Mouse (Mus musculus): ENCODE data around the gene Psme1. TPM values are rescaled to one million over a fixed set of nuclear protein-coding genes. Genes with fewer than 3 reads are reported as not detected.
A peak's percentile ranks its signal among the peaks of the same experiment; 100 is the strongest.

The Psme1 gene
- total and polyA plus RNA-seq, 3 experiments, result 85.9 to 205 TPM; not detected in 1

DNA sequence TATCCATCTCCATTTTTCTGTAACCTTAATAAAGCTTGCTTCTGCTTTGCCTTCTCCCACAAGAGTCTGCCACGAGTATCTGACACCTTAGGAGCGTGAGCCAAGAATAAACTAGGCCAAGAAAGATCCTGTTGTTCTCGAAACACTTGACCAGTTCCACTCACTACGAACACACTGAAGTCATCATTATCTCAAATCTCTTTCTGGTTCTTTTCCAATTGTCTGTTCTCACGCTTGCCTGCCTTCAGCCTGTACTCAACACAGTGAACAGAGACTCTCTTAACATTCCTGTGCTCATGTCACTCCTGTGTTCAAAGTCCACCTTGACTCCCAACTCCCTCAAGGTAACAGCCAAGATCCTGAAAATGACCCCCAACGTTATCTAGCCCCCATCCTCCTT lies 35.4 kb downstream of the Psme1 start:
- H3K36me3 ChIP-seq (ENCODE audit: control insufficient read depth in 1 of 2, insufficient read depth in 2 of 2, low read length in 2 of 2), result peaks cover 0 to 24% of the 10 kb centered on the region in 2 experiments; a peak in 2 of 4 replicates
- H3K4me3 ChIP-seq (ENCODE audit: control insufficient read depth in 1 of 2, insufficient read depth in 1 of 2, low read depth in 2 of 2, low read length in 2 of 2), result no peak overlapping the region
- TF ChIP-seq ZMIZ1 (IDR thresholded peaks at IDR 0.05; ENCODE audit: low read depth, low read length) (no peak), ZNF384 (IDR thresholded peaks at IDR 0.05; ENCODE audit: low read depth, low read length) (no peak), ETS1 (IDR thresholded peaks at IDR 0.05; ENCODE audit: low read depth, low read length) (no peak), GATA1 (IDR thresholded peaks at IDR 0.05; ENCODE audit: low read depth, low read length) (peak; percentile 33; the same call in 1 of the 2 replicates), MEF2A (IDR thresholded peaks at IDR 0.05; ENCODE audit: extremely low read depth, insufficient replicate concordance, low read depth, low read length, poor library complexity, severe bottlenecking) (no peak)
- DNase-seq (ENCODE audit: low read depth, low spot score), result peak; percentile 59
- H3K79me2 ChIP-seq (ENCODE audit: control insufficient read depth, insufficient read depth, low read length, poor library complexity), result no peaks in the 10 kb centered on the region
- H3K9me3 ChIP-seq (replicated peaks; ENCODE audit: insufficient read depth, low read length), result no peaks in the 10 kb centered on the region
- no peaks in the 10 kb centered on the region for H3K27me3 ChIP-seq (ENCODE audit: control insufficient read depth in 1 of 2, insufficient read depth in 2 of 2, low read length in 2 of 2)
- H3K27ac ChIP-seq (ENCODE audit: control insufficient read depth, low read depth, low read length), result peak overlapping the region; percentile 24
- H3K4me1 ChIP-seq (ENCODE audit: control insufficient read depth in 1 of 2, insufficient read depth in 2 of 2, low read length in 2 of 2), result peaks cover 11 to 40% of the 10 kb centered on the region in 2 experiments
- no peak overlapping the region for H3K9ac ChIP-seq (ENCODE audit: control insufficient read depth, low read depth, low read length, poor library complexity, severe bottlenecking)

DNA sequence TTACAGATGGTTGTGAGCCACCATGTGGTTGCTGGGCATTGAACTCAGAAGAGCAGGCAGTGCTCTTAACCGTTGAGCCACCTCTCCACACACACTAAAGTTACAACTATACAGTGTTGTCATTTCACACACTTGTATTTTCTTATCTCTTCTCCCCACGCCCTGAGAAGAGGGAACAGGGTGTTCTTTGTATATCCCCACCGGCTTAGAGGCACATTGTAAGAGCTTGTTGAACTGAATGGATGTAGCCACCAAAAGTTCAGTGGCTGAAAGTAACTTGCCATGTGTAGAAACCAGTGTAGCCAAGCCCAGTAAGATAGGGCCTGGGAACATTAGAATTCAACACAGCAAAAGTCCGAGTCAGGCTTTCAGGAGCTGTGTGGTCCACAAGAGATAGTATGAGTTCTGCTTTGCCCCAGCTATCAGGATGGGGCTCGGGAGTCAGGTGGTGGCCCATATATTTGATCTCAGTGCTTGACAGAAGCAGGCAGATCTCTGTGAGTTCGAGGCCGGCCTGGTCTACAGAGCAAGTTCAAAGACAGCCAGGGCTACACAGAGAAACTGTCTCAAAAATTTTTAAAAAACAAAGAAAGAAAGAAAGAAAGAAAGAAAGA lies 36.7 kb downstream of the Psme1 start:
- TF ChIP-seq HCFC1 (IDR thresholded peaks at IDR 0.05; ENCODE audit: low read depth, low read length) (no peak), MAZ (IDR thresholded peaks at IDR 0.05; ENCODE audit: low read depth, low read length) (no peak), TBP (IDR thresholded peaks at IDR 0.05; ENCODE audit: low read depth, low read length) (peak; percentile 65), ZMIZ1 (IDR thresholded peaks at IDR 0.05; ENCODE audit: low read depth, low read length) (no peak), UBTF (IDR thresholded peaks at IDR 0.05; ENCODE audit: borderline replicate concordance, insufficient read depth, low read depth, low read length) (no peak), EP300 (IDR thresholded peaks at IDR 0.05; ENCODE audit: low read depth in 1 of 2, low read length in 2 of 2) (peak in 1 of 2 experiments; percentile 42; a peak in 2 of 4 replicates), CHD2 (IDR thresholded peaks at IDR 0.05; ENCODE audit: low read length) (no peak), KAT2A (conservative IDR thresholded peaks at IDR 0.05; ENCODE audit: low read depth, low read length) (no peak), MYC (IDR thresholded peaks at IDR 0.05; ENCODE audit: low read depth, low read length) (no peak), USF1 (IDR thresholded peaks at IDR 0.05; ENCODE audit: low read depth, low read length) (0 out of 2 replicates have a peak, but pooled peaks have one; percentile 51), ZNF384 (IDR thresholded peaks at IDR 0.05; ENCODE audit: low read depth, low read length) (no peak), CTCF (IDR thresholded peaks at IDR 0.05 in 2 of 3, conservative IDR thresholded peaks at IDR 0.05 in 1 of 3; ENCODE audit: control insufficient read depth in 1 of 3, insufficient read depth in 1 of 3, low read depth in 2 of 3, low read length in 3 of 3, poor library complexity in 1 of 3, severe bottlenecking in 1 of 3) (no peak), MAX (IDR thresholded peaks at IDR 0.05; ENCODE audit: low read length) (no peak), USF2 (IDR thresholded peaks at IDR 0.05; ENCODE audit: borderline replicate concordance in 1 of 2, insufficient read depth in 1 of 2, low read depth in 1 of 2, low read length in 2 of 2) (no peak), GATA1 (IDR thresholded peaks at IDR 0.05; ENCODE audit: low read depth, low read length) (peak; percentile 84), POLR2A (IDR thresholded peaks at IDR 0.05; ENCODE audit: control insufficient read depth in 1 of 2, insufficient read depth in 1 of 2, low read depth in 1 of 2, low read length in 2 of 2, poor library complexity in 1 of 2) (peak in 1 of 2 experiments; percentile 40; a peak in 1 of 4 replicates), BHLHE40 (IDR thresholded peaks at IDR 0.05; ENCODE audit: borderline replicate concordance, low read depth, low read length) (no peak), ZKSCAN1 (IDR thresholded peaks at IDR 0.05; ENCODE audit: low read depth, low read length) (no peak), TCF12 (IDR thresholded peaks at IDR 0.05; ENCODE audit: low read depth, low read length) (0 out of 2 replicates have a peak, but pooled peaks have one; percentile 2), SIN3A (IDR thresholded peaks at IDR 0.05; ENCODE audit: low read length) (no peak), TAL1 (IDR thresholded peaks at IDR 0.05; ENCODE audit: low read length) (peak; percentile 70)
- Histone ChIP-seq H3K79me2 (ENCODE audit: control insufficient read depth, insufficient read depth, low read length, poor library complexity) (no peaks in the 10 kb centered on the region), H3K9ac (ENCODE audit: control insufficient read depth, low read depth, low read length, poor library complexity, severe bottlenecking) (peak overlapping the region; percentile 1), H3K27ac (ENCODE audit: control insufficient read depth, low read depth, low read length) (peak overlapping the region; percentile 85), H3K9me3 (replicated peaks; ENCODE audit: insufficient read depth, low read length) (no peaks in the 10 kb centered on the region), H3K27me3 (ENCODE audit: control insufficient read depth in 1 of 2, insufficient read depth in 2 of 2, low read length in 2 of 2) (no peaks in the 10 kb centered on the region), H3K4me1 (ENCODE audit: control insufficient read depth in 1 of 2, insufficient read depth in 2 of 2, low read length in 2 of 2) (peaks cover 11 to 51% of the 10 kb centered on the region in 2 experiments), H3K4me3 (ENCODE audit: control insufficient read depth in 1 of 2, insufficient read depth in 1 of 2, low read depth in 2 of 2, low read length in 2 of 2) (no peak overlapping the region), H3K36me3 (ENCODE audit: control insufficient read depth in 1 of 2, insufficient read depth in 2 of 2, low read length in 2 of 2) (peaks cover 0 to 27% of the 10 kb centered on the region in 2 experiments; a peak in 2 of 4 replicates)
- DNase-seq (ENCODE audit: low read depth, low spot score), result peak; percentile 87
